Mouse (Mus musculus) gastrocnemius, adult 2 months (tissue): Measurements from ENCODE around the gene Rai14. TPM values are rescaled to one million over a fixed set of nuclear protein-coding genes. Genes with fewer than 3 reads are reported as not detected.
A peak's percentile ranks its signal among the peaks of the same experiment; 100 is the strongest.

Experiments used
- DNase-seq: peaks from one replicate; pipeline ENCODE4 v3.0.0; 2022
- H3K27ac ChIP-seq: fragments of 200-600 bp; 2 replicates; pipeline ENCODE4 v1.8.1; 2022; ENCODE audit warnings: mild to moderate bottlenecking
- H3K4me3 ChIP-seq: fragments of 200-600 bp; 2 replicates; pipeline ENCODE4 v1.8.1; 2022; ENCODE audit warnings: mild to moderate bottlenecking, moderate library complexity
- CTCF ChIP-seq: fragments of 200-600 bp; IDR thresholded peaks from 2 replicates; pipeline ENCODE4 v1.8.1; 2022; ENCODE audit warnings: antibody characterized with exemption, mild to moderate bottlenecking, moderate library complexity
- intact Hi-C: fragments of 180-260 bp; cut with DNase I; formaldehyde crosslinking; loops from one replicate; pipeline ENCODE4 v1.15.1; 2025
- total RNA-seq, 2 experiments: library from RNA; stranded (reverse); gene quantifications; 2 replicates each; pipeline ENCODE4 v1.2.3; 2021

Gene Rai14
- total RNA-seq, 2 experiments from 2014 or later: 3.6 to 4.0 TPM

DNA sequence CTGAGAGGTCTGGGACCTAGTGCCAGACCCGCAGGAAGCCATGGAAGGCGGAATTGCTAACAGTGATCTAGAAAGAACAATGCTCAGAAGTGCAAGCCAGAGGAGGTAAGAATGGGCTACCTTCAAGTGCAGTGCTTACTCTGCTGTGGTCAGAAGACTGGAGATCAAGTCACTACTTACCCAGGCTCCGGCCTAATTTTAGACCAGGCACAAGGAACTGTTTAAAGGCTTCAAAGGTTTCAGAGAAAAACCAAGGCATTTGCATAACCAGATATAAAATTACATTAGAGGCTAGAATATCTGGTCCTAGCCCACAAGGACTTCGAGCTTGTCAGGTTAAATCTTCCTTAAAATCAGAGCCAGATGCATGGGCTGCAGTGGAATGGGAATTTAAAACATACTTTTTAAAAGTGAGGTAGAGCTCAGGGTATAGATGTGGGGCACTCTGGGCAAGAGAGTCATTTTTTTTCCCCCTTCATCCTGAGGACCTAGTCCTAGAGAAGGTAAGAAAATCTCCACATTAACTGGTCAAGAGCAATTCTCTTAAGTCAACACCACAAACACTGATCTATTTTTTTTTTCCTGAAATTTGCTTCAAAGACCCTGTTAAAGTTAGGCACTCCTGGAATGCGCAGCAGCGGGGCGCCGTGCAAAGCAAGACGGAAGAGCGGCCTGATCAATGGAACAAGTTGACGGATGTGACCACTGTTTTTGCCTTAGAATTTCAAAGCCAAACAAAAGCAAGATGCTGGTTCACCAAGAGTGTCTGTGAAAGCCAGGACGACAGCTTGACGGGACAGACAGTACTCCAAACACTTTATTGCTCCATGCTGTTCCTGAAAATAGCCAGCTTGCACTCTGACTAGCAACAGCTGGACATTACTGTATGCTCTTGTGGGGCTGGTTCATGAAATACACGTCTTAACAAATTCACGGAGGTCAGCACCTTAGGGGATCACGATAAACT, 115.9 kb downstream of the Rai14 start:
- intact Hi-C loops: no loop called here
- TF ChIP-seq CTCF: no peak
- DNase-seq: no peak
- Histone ChIP-seq H3K27ac (peak overlapping the region; percentile 35; the same call in 1 of the 2 replicates), H3K4me3 (no peak overlapping the region)

- TF ChIP-seq CTCF: no peak
- intact Hi-C loops: no loop called here
Observed at GRCm38 (mm10) chr15:10596871-10597270, 117.6 kb downstream of the Rai14 start.

GRCm38 (mm10) chr15:10595408-10595807, 119.0 kb downstream of the Rai14 start:
- no peak for DNase-seq
- intact Hi-C loops: no loop called here
- Histone ChIP-seq H3K27ac (no peak overlapping the region), H3K4me3 (no peak overlapping the region)
- TF ChIP-seq CTCF: no peak

More at GRCm38 (mm10) chr15:10596871-10597270, 117.6 kb downstream of the Rai14 start:
- no peak overlapping the region for H3K27ac ChIP-seq
- no peak overlapping the region for H3K4me3 ChIP-seq
- no peak for DNase-seq

DNA sequence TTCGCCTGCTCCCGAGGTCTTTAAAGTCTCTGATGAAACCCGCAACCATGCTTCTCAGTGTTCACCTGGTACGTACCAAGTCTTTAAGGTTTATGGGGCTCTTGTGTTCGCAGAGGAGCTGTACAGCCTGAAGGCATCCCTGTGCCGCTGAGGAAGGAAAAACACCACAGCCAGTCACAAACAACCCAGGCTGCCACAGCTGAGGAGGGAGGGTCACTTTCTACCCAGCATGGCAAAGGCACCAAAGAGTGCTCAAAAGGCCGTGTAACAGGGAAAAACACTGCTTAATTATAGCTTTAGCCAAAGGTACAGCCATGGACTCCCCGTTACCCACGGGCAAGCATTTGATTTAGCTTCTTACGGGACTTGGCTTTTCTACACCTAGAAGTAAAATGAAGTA, 119.5 kb downstream of the Rai14 start:
- Histone ChIP-seq H3K4me3 (no peak overlapping the region), H3K27ac (no peak overlapping the region)
- intact Hi-C loops: no loop called here
- no peak for DNase-seq
- no peak for TF ChIP-seq CTCF

DNA sequence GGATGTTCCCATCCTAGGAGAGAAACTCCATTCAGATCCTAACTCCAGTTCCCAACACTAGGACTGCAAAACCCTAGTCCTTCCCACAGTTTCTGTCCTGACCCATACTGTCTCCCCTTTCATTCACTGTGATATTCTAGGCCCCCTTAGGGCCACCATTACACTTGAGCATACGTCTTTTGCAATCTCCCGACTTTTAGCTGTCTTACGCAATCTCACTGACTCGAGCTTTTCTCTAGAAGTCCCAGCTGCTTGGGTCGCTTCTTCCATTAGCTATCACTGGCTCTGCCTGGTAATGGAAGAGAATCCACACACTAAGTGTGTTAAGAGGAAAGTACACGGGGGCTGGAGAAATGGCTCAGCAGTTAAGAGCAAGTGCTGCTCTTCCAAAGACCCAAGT, 121.3 kb downstream of the Rai14 start:
- intact Hi-C loops: no loop called here
- DNase-seq: no peak
- TF ChIP-seq CTCF: no peak
- no peak overlapping the region for H3K4me3 ChIP-seq
- no peak overlapping the region for H3K27ac ChIP-seq

DNA sequence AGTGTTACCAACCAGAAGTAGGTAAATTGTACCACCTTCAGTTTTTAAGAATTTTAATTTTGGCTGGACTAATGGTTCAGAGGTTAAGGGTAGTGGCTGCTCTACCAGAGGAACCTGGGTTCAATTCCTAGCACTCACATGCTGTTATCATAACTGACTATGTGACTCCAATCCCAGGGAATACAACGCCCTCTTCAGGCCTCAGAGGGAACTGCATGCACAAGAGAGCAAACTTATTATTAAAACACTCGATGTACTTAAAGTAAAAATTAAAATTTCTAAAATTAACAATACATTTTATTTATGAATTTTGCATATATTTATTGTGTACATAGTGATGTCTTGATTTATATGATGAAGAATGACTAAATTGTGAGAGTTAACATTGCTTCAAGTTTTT, 127.9 kb downstream of the Rai14 start:
- Histone ChIP-seq H3K4me3 (no peak overlapping the region), H3K27ac (no peak overlapping the region)
- peak; percentile 36 for TF ChIP-seq CTCF
- DNase-seq: no peak
- intact Hi-C loops: no loop called here

GRCm38 (mm10) chr15:10584359-10585187, 129.9 kb downstream of the Rai14 start:
- intact Hi-C loops: loop anchor here (5.0 kb wide), 1 partner anchor 288 kb away; no protein-coding TSS in a partner anchor

DNA sequence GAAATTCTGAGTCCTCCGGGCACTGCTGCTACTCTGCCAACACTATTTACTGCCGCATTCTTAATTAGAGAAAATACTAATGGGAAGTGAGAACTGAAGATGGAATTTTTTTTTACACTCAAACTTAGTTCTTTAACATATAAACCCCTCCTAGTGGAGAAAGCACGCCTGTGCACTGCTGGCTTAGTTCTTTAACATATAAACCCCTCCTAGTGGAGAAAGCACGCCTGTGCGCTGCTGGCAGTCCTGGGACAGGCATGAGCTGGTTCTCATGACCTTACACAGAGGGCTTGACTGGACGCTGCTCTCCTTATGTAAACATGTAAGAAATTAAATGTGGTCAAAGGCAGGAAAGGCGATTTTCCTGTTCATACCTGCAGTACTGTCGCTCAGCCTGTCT, 131.0 kb downstream of the Rai14 start:
- H3K27ac ChIP-seq: no peak overlapping the region; the same call in 1 of the 2 replicates
- TF ChIP-seq CTCF: peak; percentile 87
- no peak overlapping the region for H3K4me3 ChIP-seq
- peak; percentile 52 for DNase-seq
- intact Hi-C loops: loop anchor here (5.0 kb wide), 1 partner anchor 289 kb away; no protein-coding TSS in a partner anchor

More at GRCm38 (mm10) chr15:10584359-10585187, 129.9 kb downstream of the Rai14 start:
- DNase-seq: no peak
- no peak for TF ChIP-seq CTCF
- no peak overlapping the region for H3K27ac ChIP-seq
- H3K4me3 ChIP-seq: no peak overlapping the region

DNA sequence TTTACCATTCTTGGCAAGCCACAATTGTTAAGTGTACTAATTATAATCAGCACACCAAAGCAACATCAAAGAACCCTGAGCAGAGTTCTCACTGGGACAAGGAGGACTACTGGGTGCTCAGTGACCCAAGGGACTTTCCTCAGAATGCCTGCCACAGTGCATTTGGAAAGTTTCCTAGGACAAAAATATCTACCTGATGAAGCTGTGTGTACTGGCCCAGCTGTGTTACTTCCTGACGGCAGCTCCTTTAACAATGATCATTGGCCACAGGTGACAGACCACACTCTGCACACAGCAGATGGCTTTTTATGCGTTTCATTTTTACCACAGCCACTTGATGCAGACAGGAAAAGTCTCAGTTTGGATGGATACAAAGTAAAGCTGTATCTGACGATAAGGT, 135.3 kb downstream of the Rai14 start:
- no peak overlapping the region for H3K27ac ChIP-seq
- no peak for TF ChIP-seq CTCF
- H3K4me3 ChIP-seq: no peak overlapping the region
- intact Hi-C loops: no loop called here
- DNase-seq: no peak

- Histone ChIP-seq H3K4me3 (no peak overlapping the region), H3K27ac (no peak overlapping the region)
- no peak for DNase-seq
- intact Hi-C loops: no loop called here
- no peak for TF ChIP-seq CTCF
Observed at GRCm38 (mm10) chr15:10566486-10566885, 147.9 kb downstream of the Rai14 start.

- DNase-seq: no peak
- Histone ChIP-seq H3K27ac (no peak overlapping the region), H3K4me3 (no peak overlapping the region)
- intact Hi-C loops: no loop called here
- TF ChIP-seq CTCF: no peak
Observed at GRCm38 (mm10) chr15:10564201-10564600, 150.2 kb downstream of the Rai14 start.

GRCm38 (mm10) chr15:10562281-10562680, 152.1 kb downstream of the Rai14 start:
- DNase-seq: no peak
- intact Hi-C loops: no loop called here
- no peak for TF ChIP-seq CTCF
- Histone ChIP-seq H3K27ac (no peak overlapping the region), H3K4me3 (no peak overlapping the region)

GRCm38 (mm10) chr15:10560005-10560404, 154.4 kb downstream of the Rai14 start:
- DNase-seq: no peak
- intact Hi-C loops: no loop called here
- TF ChIP-seq CTCF: no peak
- Histone ChIP-seq H3K4me3 (no peak overlapping the region), H3K27ac (no peak overlapping the region)
